In genomic region chr13:31184845-31185834, GRCm38 (mm10) we compare ENCODE assay signal across 13 mouse cellular contexts.
DNase-seq lines count a peak whose midpoint lies in the region; TF ChIP-seq lines count a peak whose summit lies in the region.
"Had no signal": no experiment of that assay in that cellular context is flagged by ENCODE, and none has a peak within 500 bp of the region (broad histone marks: within the 10 kb centered on the region; RNA-seq: fewer than 3 reads in every experiment).

No protein-coding gene starts in this region.

- H3K9me3 ChIP-seq in heart, embryonic 10.5 days, result no peaks in the 10 kb centered on the region
- no peaks in the 10 kb centered on the region for H3K9me3 ChIP-seq in CH12.LX (replicated peaks; ENCODE audit: low read length)
- H3K9me3 ChIP-seq: heart, embryonic 13.5 days; limb, embryonic 12.5 days; neural tube, embryonic 12.5 days had no signal

- 75% methylated on average over 14 of the region's 14 CpGs for WGBS in heart, embryonic 10.5 days

- dilution Hi-C loops in CH12.LX (cut with MboI; ENCODE audit: extremely low pct_ligation_motif_present, extremely low pct_unique_long_range_greater_than_20kb, low sequenced_read_pairs), result no loop called here

- intact Hi-C loops in heart, postnatal 10 days (cut with DNase I), result no loop called here

- no peak overlapping the region for H3K27ac ChIP-seq in heart, embryonic 10.5 days
- H3K27ac ChIP-seq in CH12.LX (ENCODE audit: insufficient read depth, low read depth), result no peak overlapping the region
- H3K27ac ChIP-seq: heart, embryonic 13.5 days; limb, embryonic 12.5 days; neural tube, embryonic 12.5 days had no signal

- peak; percentile 37; the same call in 1 of the 2 replicates for TF ChIP-seq EP300 in CH12.LX (IDR thresholded peaks at IDR 0.05; ENCODE audit: low read length)

- TF ChIP-seq RAD21 in CH12.LX (IDR thresholded peaks at IDR 0.05; ENCODE audit: low read depth, low read length), result no peak

- H3K79me2 ChIP-seq in CH12.LX (replicated peaks; ENCODE audit: control insufficient read depth, extremely low read depth, insufficient read depth, poor library complexity, severe bottlenecking), result no peaks in the 10 kb centered on the region
- H3K79me2 ChIP-seq in myocyte (ENCODE audit: control insufficient read depth, insufficient read depth), result no peaks in the 10 kb centered on the region

- TF ChIP-seq POLR2A in CH12.LX (IDR thresholded peaks at IDR 0.05; ENCODE audit: low read depth, low read length), result no peak
- no peak for TF ChIP-seq POLR2A in myocyte (IDR thresholded peaks at IDR 0.05; ENCODE audit: insufficient read length, low read depth)

- DNase-seq in heart, postnatal 10 days, result peak; percentile 47 to 53
- no peak for DNase-seq in heart, embryonic 10.5 days (ENCODE audit: low spot score)
- peak; percentile 29 to 45 for DNase-seq in kidney, postnatal 4 days
- DNase-seq in kidney, postnatal 36 days, result no peak
- DNase-seq in CH12.LX (ENCODE audit: extremely low read depth), result peak; percentile 71
- DNase-seq in cerebellum, postnatal 10 days, result no peak
- DNase-seq: cerebellum, adult 11 months; midbrain, embryonic 14.5 days; thymus, postnatal 36 days had no signal

- H3ac ChIP-seq in myocyte (ENCODE audit: control insufficient read depth, insufficient read length), result no peak overlapping the region

- H3K4me2 ChIP-seq in CH12.LX (ENCODE audit: insufficient read depth, low read depth, poor library complexity, severe bottlenecking), result 0 out of 2 replicates have a peak overlapping the region, but pooled peaks have one; percentile 7
- H3K4me2 ChIP-seq in myocyte (ENCODE audit: low read depth), result peak overlapping the region; percentile 60
- H3K4me2 ChIP-seq: heart, embryonic 13.5 days; limb, embryonic 12.5 days; neural tube, embryonic 12.5 days had no signal

- no peak for TF ChIP-seq CTCF in CH12.LX (conservative IDR thresholded peaks at IDR 0.05 in 1 of 2, IDR thresholded peaks at IDR 0.05 in 1 of 2; ENCODE audit: low read depth in 2 of 2, low read length in 2 of 2)

- no peak overlapping the region for H3K9ac ChIP-seq in CH12.LX (ENCODE audit: insufficient read depth, low read depth)
- H3K9ac ChIP-seq: heart, embryonic 13.5 days; limb, embryonic 12.5 days; neural tube, embryonic 12.5 days had no signal

- H3K27me3 ChIP-seq in heart, embryonic 10.5 days (ENCODE audit: insufficient read depth, poor library complexity, severe bottlenecking), result no peaks in the 10 kb centered on the region
- no peaks in the 10 kb centered on the region for H3K27me3 ChIP-seq in CH12.LX (replicated peaks)
- H3K27me3 ChIP-seq in myocyte (ENCODE audit: control insufficient read depth, insufficient read depth, insufficient read length), result no peaks in the 10 kb centered on the region
- H3K27me3 ChIP-seq: heart, embryonic 13.5 days; neural tube, embryonic 12.5 days had no signal

- in situ Hi-C loops in CH12.LX (cut with MboI; ENCODE audit: low pct_ligation_motif_present, low pct_unique_long_range_greater_than_20kb, low sequenced_read_pairs), result loop anchor here (25.0 kb wide), 1 partner anchor 298 kb away; no protein-coding TSS in a partner anchor

- H3K36me3 ChIP-seq in heart, embryonic 10.5 days, result no peaks in the 10 kb centered on the region
- H3K36me3 ChIP-seq in CH12.LX (replicated peaks in 1 of 2; ENCODE audit: control insufficient read depth in 1 of 2, insufficient read depth in 1 of 2, low read length in 1 of 2), result no peaks in the 10 kb centered on the region
- H3K36me3 ChIP-seq in myocyte (ENCODE audit: control insufficient read depth, insufficient read depth), result no peaks in the 10 kb centered on the region
- H3K36me3 ChIP-seq: heart, embryonic 13.5 days; limb, embryonic 12.5 days; neural tube, embryonic 12.5 days had no signal

- no peak overlapping the region for H3K4me3 ChIP-seq in heart, embryonic 10.5 days
- H3K4me3 ChIP-seq in CH12.LX (replicated peaks in 1 of 3; ENCODE audit: low read depth in 2 of 3, low read length in 2 of 3, poor library complexity in 1 of 3) (peak overlapping the region in 1 of 3 experiments; percentile 43), myocyte (no peak overlapping the region)
- H3K4me3 ChIP-seq: heart, embryonic 13.5 days; limb, embryonic 12.5 days; neural tube, embryonic 12.5 days had no signal

- H3K4me1 ChIP-seq in heart, embryonic 10.5 days, result 0 out of 2 replicates have a peak, but pooled peaks cover 3% of the 10 kb centered on the region
- H3K4me1 ChIP-seq in CH12.LX (ENCODE audit: control insufficient read depth in 1 of 2, insufficient read depth in 2 of 2), result peaks cover 8 to 42% of the 10 kb centered on the region in 2 experiments
- H3K4me1 ChIP-seq: heart, embryonic 13.5 days; limb, embryonic 12.5 days; neural tube, embryonic 12.5 days had no signal

TF ChIP-seq in CH12.LX, 34 proteins besides CTCF, POLR2A, EP300 and RAD21:
- TF ChIP-seq MEF2A (IDR thresholded peaks at IDR 0.05; ENCODE audit: borderline replicate concordance, low read depth, low read length) (no peak), MAX (IDR thresholded peaks at IDR 0.05; ENCODE audit: low read length) (no peak), BHLHE40 (IDR thresholded peaks at IDR 0.05; ENCODE audit: low read depth, low read length) (peak; percentile 33; the same call in 1 of the 2 replicates), CHD1 (IDR thresholded peaks at IDR 0.05; ENCODE audit: low read depth, low read length) (no peak), TBP (conservative IDR thresholded peaks at IDR 0.05; ENCODE audit: low read depth, low read length) (no peak), UBTF (IDR thresholded peaks at IDR 0.05; ENCODE audit: low read depth, low read length) (no peak), JUN (IDR thresholded peaks at IDR 0.05; ENCODE audit: insufficient read depth, low read depth, low read length) (no peak), ETS1 (conservative IDR thresholded peaks at IDR 0.05; ENCODE audit: low read depth, low read length) (peak; percentile 72), PAX5 (IDR thresholded peaks at IDR 0.05; ENCODE audit: low read length) (no peak), IRF4 (IDR thresholded peaks at IDR 0.05; ENCODE audit: low read depth, low read length) (no peak), USF1 (IDR thresholded peaks at IDR 0.05; ENCODE audit: low read depth, low read length) (no peak)

TF ChIP-seq in myocyte, 11 proteins besides CTCF, POLR2A, EP300 and RAD21:
- TF ChIP-seq USF1 (IDR thresholded peaks at IDR 0.05; ENCODE audit: low read depth), result no peak
- TF ChIP-seq MYOD1 (IDR thresholded peaks at IDR 0.05; ENCODE audit: control insufficient read depth in 1 of 3, insufficient read length in 2 of 3, low read depth in 2 of 3), result peak in 2 of 3 experiments; percentile 66 to 72
- TF ChIP-seq E2F4 (IDR thresholded peaks at IDR 0.05; ENCODE audit: insufficient read depth), result no peak
- TF ChIP-seq MYOG (IDR thresholded peaks at IDR 0.05; ENCODE audit: control insufficient read depth in 1 of 3, insufficient read depth in 1 of 3, insufficient read length in 2 of 3, low read depth in 2 of 3), result no peak
- no peak for TF ChIP-seq SRF (IDR thresholded peaks at IDR 0.05; ENCODE audit: control insufficient read depth, insufficient read length, low read depth)
- no peak for TF ChIP-seq CEBPB (IDR thresholded peaks at IDR 0.05; ENCODE audit: insufficient read depth, poor library complexity, severe bottlenecking)
- no peak for TF ChIP-seq POLR2AphosphoS2 (IDR thresholded peaks at IDR 0.05; ENCODE audit: insufficient read length, low read depth)

Comparison
In these comparisons a context has a peak if more than half of its experiments do, and no peak if none do; other contexts are left out.
1. DNase-seq: peak in heart, postnatal 10 days (2 of 2), kidney, postnatal 4 days (2 of 2) and CH12.LX (single experiment); none in heart, embryonic 10.5 days (single experiment), kidney, postnatal 36 days (0 of 2) and cerebellum, postnatal 10 days (0 of 2).